Mouse (Mus musculus): Measurements from ENCODE around the gene Tmem33. TPM values are rescaled to one million over a fixed set of nuclear protein-coding genes. Genes with fewer than 3 reads are reported as not detected.

Gene Tmem33
- total and polyA plus RNA-seq, 3 experiments, result 70.4 to 147 (median 134) TPM

DNA sequence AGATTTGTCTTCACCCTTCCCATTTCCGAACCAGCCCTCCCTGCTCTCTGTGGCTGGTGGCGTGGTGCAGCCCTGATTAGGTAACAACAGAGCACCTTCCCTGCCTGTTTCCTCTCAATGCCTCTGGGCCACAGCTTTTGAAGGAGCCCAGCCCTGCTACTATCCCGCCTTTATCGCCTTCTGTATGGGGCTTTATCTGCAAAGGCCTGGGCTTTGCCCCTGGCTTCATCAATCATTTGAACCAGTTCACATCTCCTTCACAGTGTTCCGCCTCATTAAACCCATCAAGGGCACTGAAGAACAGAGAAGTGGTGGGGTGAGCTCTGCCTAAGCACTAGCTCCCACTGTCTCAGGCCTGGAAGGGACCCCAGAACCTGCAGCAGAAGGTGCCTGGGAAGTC lies 47.2 kb upstream of the Tmem33 start:
- 0 out of 4 replicates have a peak, but pooled peaks cover 0 to 2% of the 10 kb centered on the region in 2 experiments for H3K4me1 ChIP-seq (ENCODE audit: control insufficient read depth in 1 of 2, insufficient read depth in 2 of 2)
- no peaks in the 10 kb centered on the region for H3K27me3 ChIP-seq (replicated peaks)
- H3K27ac ChIP-seq (ENCODE audit: insufficient read depth, low read depth), result no peak overlapping the region
- in situ Hi-C loops (cut with MboI; ENCODE audit: low pct_ligation_motif_present, low pct_unique_long_range_greater_than_20kb, low sequenced_read_pairs) (loop anchor here (25.0 kb wide), 1 partner anchor 501 kb away; no protein-coding TSS in a partner anchor), dilution Hi-C loops (cut with MboI; ENCODE audit: extremely low pct_ligation_motif_present, extremely low pct_unique_long_range_greater_than_20kb, low sequenced_read_pairs) (no loop called here)
- no peaks in the 10 kb centered on the region for H3K9me3 ChIP-seq (replicated peaks; ENCODE audit: low read length)
- H3K79me2 ChIP-seq (replicated peaks; ENCODE audit: control insufficient read depth, extremely low read depth, insufficient read depth, poor library complexity, severe bottlenecking), result no peaks in the 10 kb centered on the region
- H3K36me3 ChIP-seq (replicated peaks in 1 of 2; ENCODE audit: control insufficient read depth in 1 of 2, insufficient read depth in 1 of 2, low read length in 1 of 2), result no peaks in the 10 kb centered on the region
- H3K4me3 ChIP-seq (replicated peaks in 1 of 3; ENCODE audit: low read depth in 2 of 3, low read length in 2 of 3, poor library complexity in 1 of 3), result no peak overlapping the region
- no peak overlapping the region for H3K4me2 ChIP-seq (ENCODE audit: insufficient read depth, low read depth, poor library complexity, severe bottlenecking)
- no peak for TF ChIP-seq NELFE (IDR thresholded peaks at IDR 0.05; ENCODE audit: low read depth, low read length)
- TF ChIP-seq USF2 (conservative IDR thresholded peaks at IDR 0.05; ENCODE audit: low read depth, low read length), result no peak
- TF ChIP-seq RAD21 (IDR thresholded peaks at IDR 0.05; ENCODE audit: low read depth, low read length), result no peak
- TF ChIP-seq MAX (IDR thresholded peaks at IDR 0.05; ENCODE audit: low read length), result no peak
- no peak for TF ChIP-seq ZMIZ1 (IDR thresholded peaks at IDR 0.05; ENCODE audit: low read depth, low read length)
- TF ChIP-seq SMC3 (IDR thresholded peaks at IDR 0.05; ENCODE audit: low read depth, low read length), result no peak
- no peak for TF ChIP-seq SIN3A (IDR thresholded peaks at IDR 0.05; ENCODE audit: low read length)
- no peak for TF ChIP-seq POLR2A (IDR thresholded peaks at IDR 0.05; ENCODE audit: low read depth, low read length)
- DNase-seq (ENCODE audit: extremely low read depth), result no peak
- no peak overlapping the region for H3K9ac ChIP-seq (ENCODE audit: insufficient read depth, low read depth)

GRCm38 (mm10) chr5:67215121-67216030 lies 45.0 kb upstream of the Tmem33 start:
- H3K4me3 ChIP-seq (replicated peaks in 1 of 3; ENCODE audit: low read depth in 2 of 3, low read length in 2 of 3, poor library complexity in 1 of 3), result no peak overlapping the region
- no peaks in the 10 kb centered on the region for H3K9me3 ChIP-seq (replicated peaks; ENCODE audit: low read length)
- no peaks in the 10 kb centered on the region for H3K27me3 ChIP-seq (replicated peaks)
- no peak overlapping the region for H3K4me2 ChIP-seq (ENCODE audit: insufficient read depth, low read depth, poor library complexity, severe bottlenecking)
- TF ChIP-seq RCOR1 (conservative IDR thresholded peaks at IDR 0.05; ENCODE audit: low read depth, low read length) (no peak), MYC (IDR thresholded peaks at IDR 0.05; ENCODE audit: low read depth, low read length) (no peak), USF1 (IDR thresholded peaks at IDR 0.05; ENCODE audit: low read depth, low read length) (no peak), MAX (IDR thresholded peaks at IDR 0.05; ENCODE audit: low read length) (no peak), MAZ (IDR thresholded peaks at IDR 0.05; ENCODE audit: low read depth, low read length) (no peak), E2F4 (IDR thresholded peaks at IDR 0.05; ENCODE audit: insufficient replicate concordance, low read depth, low read length) (no peak), PAX5 (IDR thresholded peaks at IDR 0.05; ENCODE audit: low read length) (no peak), POLR2AphosphoS2 (IDR thresholded peaks at IDR 0.05; ENCODE audit: low read depth, low read length) (no peak), IRF4 (IDR thresholded peaks at IDR 0.05; ENCODE audit: low read depth, low read length) (no peak)
- in situ Hi-C loops (cut with MboI; ENCODE audit: low pct_ligation_motif_present, low pct_unique_long_range_greater_than_20kb, low sequenced_read_pairs), result loop anchor here (25.0 kb wide), 1 partner anchor 503 kb away; no protein-coding TSS in a partner anchor
- no peak overlapping the region for H3K27ac ChIP-seq (ENCODE audit: insufficient read depth, low read depth)
- dilution Hi-C loops (cut with MboI; ENCODE audit: extremely low pct_ligation_motif_present, extremely low pct_unique_long_range_greater_than_20kb, low sequenced_read_pairs), result no loop called here
- 0 out of 4 replicates have a peak, but pooled peaks cover 0 to 2% of the 10 kb centered on the region in 2 experiments for H3K4me1 ChIP-seq (ENCODE audit: control insufficient read depth in 1 of 2, insufficient read depth in 2 of 2)
- no peak overlapping the region for H3K9ac ChIP-seq (ENCODE audit: insufficient read depth, low read depth)
- H3K36me3 ChIP-seq (replicated peaks in 1 of 2; ENCODE audit: control insufficient read depth in 1 of 2, insufficient read depth in 1 of 2, low read length in 1 of 2), result no peaks in the 10 kb centered on the region
- H3K79me2 ChIP-seq (replicated peaks; ENCODE audit: control insufficient read depth, extremely low read depth, insufficient read depth, poor library complexity, severe bottlenecking), result no peaks in the 10 kb centered on the region
- DNase-seq (ENCODE audit: extremely low read depth), result no peak

Measured in CH12.LX (cell line).